Mouse (Mus musculus): ENCODE data around the gene Ttc14. TPM values are rescaled to one million over a fixed set of nuclear protein-coding genes. Genes with fewer than 3 reads are reported as not detected.

The Ttc14 gene
- total RNA-seq, 2 experiments from 2014 or later: 11.2 to 12.9 TPM

DNA sequence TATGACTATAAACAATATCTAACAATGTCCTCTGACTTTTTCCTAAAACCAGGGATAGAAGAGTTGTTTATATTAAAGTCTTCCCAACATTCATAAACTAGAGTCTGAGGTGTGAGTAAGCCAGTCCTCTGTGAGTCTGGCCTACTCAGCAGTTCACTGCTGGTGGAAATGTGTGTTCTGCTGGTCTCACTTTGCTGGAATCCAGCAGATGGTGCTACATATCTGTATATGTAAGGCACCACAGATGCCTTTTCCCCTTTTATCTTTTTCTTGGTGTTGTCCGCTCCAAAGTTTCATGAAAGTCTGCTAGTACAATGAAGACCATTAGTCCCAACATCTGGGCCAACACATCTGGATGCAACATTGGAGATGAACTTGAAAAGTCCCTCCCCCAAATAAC is 53.4 kb downstream of the Ttc14 start:
- DNase-seq: no peak
- TF ChIP-seq CTCF (IDR thresholded peaks at IDR 0.05): peak; percentile 37; the same call in 1 of the 2 replicates
- H3K4me3 ChIP-seq: no peak overlapping the region
- no peak overlapping the region for H3K27ac ChIP-seq
- intact Hi-C loops (cut with DNase I): loop anchor here (5.0 kb wide), 1 partner anchor 64 kb away; no protein-coding TSS in a partner anchor

DNA sequence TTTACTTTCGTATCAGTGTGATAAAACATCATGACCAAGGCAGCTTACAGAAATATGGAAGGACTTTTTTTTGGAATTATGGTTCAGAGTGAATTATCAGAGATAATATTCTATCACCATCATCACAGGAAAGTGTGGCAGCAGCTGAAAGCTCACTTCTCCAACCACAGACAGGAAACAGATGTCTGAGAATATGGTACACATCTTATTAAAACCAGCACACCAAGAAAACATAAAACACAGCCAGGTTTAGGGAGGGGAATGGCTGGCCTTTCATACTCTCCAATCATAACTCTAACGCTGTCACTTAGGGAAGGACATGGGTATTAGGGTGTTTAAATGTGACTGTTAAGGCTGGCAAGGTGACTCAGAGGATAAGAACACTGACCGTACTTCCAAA is 59.3 kb downstream of the Ttc14 start:
- intact Hi-C loops (cut with DNase I): no loop called here
- no peak overlapping the region for H3K27ac ChIP-seq
- no peak overlapping the region for H3K4me3 ChIP-seq
- no peak for TF ChIP-seq CTCF (IDR thresholded peaks at IDR 0.05)
- DNase-seq: no peak

DNA sequence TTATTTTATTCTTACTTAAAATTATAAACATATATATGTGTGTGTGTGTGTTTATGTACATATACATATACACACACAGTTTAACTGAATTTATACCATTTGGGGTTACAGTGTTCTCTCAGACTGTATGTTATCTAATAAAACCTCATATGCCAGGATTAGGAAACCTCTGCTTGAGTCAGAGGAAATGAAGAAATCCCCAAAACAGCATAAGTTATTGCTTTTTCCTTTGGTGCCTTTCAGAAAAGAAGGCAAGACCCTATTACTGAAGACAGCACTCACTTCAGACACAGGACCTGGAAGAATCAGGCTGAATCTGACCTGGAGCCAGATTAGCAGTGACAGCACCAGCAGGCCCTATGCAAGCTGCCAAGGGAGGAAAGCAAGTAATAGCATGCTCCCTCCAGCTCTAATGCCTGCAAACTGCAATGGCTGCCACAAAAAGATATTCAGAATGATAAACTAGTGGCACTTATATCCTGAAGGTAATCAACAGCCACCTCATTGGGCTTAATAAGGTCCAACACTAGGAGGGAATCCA is 64.4 kb downstream of the Ttc14 start:
- TF ChIP-seq CTCF (IDR thresholded peaks at IDR 0.05): no peak
- intact Hi-C loops (cut with DNase I): no loop called here
- no peak for DNase-seq
- Histone ChIP-seq H3K27ac (no peak overlapping the region), H3K4me3 (no peak overlapping the region)

Other genes with a start within 250 kb of the Ttc14 start
- gene Ccdc39, start 44.5 kb downstream of the Ttc14 start, total RNA-seq (2021): under 1 TPM; 0.11 to 0.23 TPM
- 100 to 1,000 TPM; 397 to 430 TPM for gene Fxr1, start 220.1 kb downstream of the Ttc14 start, total RNA-seq (2021)

Measured in gastrocnemius, adult 2 months (tissue).